Mouse (Mus musculus): Measurements from ENCODE around the gene Olfr384. TPM values are rescaled to one million over a fixed set of nuclear protein-coding genes. Genes with fewer than 3 reads are reported as not detected.
"Not testable (repeated sequence)": the region's sequence is repeated elsewhere in the genome, so short reads cannot be mapped to it uniquely, and the experiment has no call there.

Olfr384 gene
- not detected for total RNA-seq (2022)

DNA sequence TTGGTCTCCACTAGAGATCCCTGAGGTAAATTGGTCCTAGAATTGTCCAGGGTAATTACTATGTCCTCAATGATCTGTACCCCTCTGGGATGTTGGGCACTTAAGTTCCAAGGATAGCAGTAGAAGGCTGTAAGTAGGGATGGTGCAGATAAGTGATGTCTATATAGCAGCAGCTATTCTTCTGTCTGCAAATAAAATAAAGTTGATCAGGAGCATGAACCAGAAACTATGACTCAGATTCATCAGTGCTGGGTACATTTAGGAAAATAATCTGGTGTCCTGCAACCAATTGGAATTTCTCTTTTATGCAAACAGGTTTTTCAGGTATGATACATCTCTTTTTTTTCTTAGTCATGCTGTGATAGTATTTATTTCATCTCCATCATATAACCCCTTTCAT lies at the start of gene Olfr384:
Olfr384 (plus strand) TSS at position 301 of the 400 bp plus-strand sequence.
- no peak for DNase-seq (ENCODE audit: low spot score in 2 of 2)

DNA sequence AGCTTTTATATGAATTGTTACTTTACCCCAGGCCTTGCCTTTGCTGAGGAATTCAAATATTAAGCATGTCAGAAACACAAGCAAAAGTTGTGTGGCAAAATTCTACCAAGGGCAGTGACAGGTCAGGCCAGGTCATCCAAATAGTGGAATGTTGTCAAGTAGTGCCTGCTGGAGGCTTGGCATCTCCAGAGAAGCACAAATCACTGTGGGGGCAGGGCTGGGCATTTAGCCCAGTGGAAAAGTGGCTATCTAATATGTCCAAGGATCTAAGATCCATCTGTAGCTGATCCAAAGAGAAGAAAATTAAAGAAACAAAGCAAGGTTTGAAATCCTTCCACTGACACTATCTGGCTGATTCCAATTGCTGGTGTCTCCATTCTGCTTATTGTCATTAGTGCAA lies 18.5 kb upstream of the Olfr384 start:
- DNase-seq (ENCODE audit: low spot score in 2 of 2): no peak

DNA sequence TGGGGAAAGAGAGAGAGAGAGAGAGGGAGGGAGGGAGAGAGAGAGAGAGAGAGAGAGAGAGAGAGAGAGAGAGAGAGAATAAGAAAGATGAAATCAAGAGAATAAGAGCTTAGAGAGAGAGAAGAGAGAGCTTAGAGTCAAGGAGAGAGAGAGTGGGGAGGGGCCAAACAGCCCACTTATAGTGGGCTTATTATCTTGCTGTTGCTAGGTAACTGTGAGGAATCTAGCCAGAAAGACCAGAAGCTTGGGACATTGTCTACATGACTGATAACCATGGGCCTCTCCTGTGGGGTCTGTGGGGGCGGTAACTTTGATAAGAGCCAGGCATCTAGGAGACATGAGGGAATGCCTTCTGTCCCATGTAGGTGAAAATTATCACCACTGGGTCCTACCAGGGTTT lies 15.2 kb upstream of the Olfr384 start:
- not testable (repeated sequence) for DNase-seq (ENCODE audit: low spot score in 2 of 2)

DNA sequence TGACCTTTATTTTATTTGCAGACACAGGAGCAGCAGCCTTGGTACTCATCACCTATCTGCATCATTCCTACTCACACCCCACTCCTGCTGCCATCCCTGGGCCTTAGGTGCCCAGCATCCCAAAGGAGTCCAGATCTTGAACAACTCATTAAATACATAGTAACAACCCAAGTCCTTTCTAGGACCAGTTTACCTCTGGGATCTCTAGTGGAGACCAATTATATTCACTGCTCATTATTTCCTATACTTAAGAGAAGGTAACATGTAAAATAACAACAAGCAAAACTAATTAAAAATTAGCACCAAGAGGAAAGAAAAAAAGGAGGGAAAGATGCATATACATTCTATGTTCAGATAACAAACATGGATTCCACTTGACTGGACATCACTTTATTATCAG lies 5.5 kb upstream of the Olfr384 start, which contains the start of gene Olfr385:
Olfr385 (minus strand) TSS at position 101 of the 400 bp plus-strand sequence.
- no peak for DNase-seq (ENCODE audit: low spot score in 2 of 2)

Other genes with a start within 250 kb of the Olfr384 start
- not detected for gene Olfr20, start 247.8 kb upstream of the Olfr384 start, total RNA-seq (2022)
- not detected for gene Olfr376, start 227.3 kb upstream of the Olfr384 start, total RNA-seq (2022)
- not detected for gene Olfr1, start 199.0 kb upstream of the Olfr384 start, total RNA-seq (2022)
- not detected for gene Olfr378, start 170.1 kb upstream of the Olfr384 start, total RNA-seq (2022)
- not detected for gene Olfr380, start 141.1 kb upstream of the Olfr384 start, total RNA-seq (2022)
- not detected for gene Olfr381, start 107.0 kb upstream of the Olfr384 start, total RNA-seq (2022)
- gene Olfr382, start 81.4 kb upstream of the Olfr384 start, total RNA-seq (2022): not detected
- gene Olfr385, start 5.6 kb upstream of the Olfr384 start, total RNA-seq (2022): not detected
- not detected for gene Zfp735, start 90.2 kb downstream of the Olfr384 start, total RNA-seq (2022)
- not detected for gene Olfr389, start 182.1 kb downstream of the Olfr384 start, total RNA-seq (2022)
- not detected for gene Olfr390, start 184.4 kb downstream of the Olfr384 start, total RNA-seq (2022)
- gene Olfr391-ps, start 204.5 kb downstream of the Olfr384 start, total RNA-seq (2022): not detected
- not detected for gene Olfr392, start 218.5 kb downstream of the Olfr384 start, total RNA-seq (2022)